Mouse (Mus musculus) midbrain, postnatal 0 days (tissue): ENCODE data around the gene Ppp4r1. TPM values are rescaled to one million over a fixed set of nuclear protein-coding genes. Genes with fewer than 3 reads are reported as not detected.
A peak's percentile ranks its signal among the peaks of the same experiment; 100 is the strongest.

Experiments used
- ATAC-seq: fragments of 200-750 bp; cut with Nextera tagmentation; 2 replicates; pipeline ENCODE4 v1.8.0; 2017; ENCODE audit warnings: moderate number of reproducible peaks, mild to moderate bottlenecking, moderate TSS enrichment, moderate library complexity; ENCODE audit not compliant: low FRiP score
- DNase-seq: peaks from one replicate; pipeline ENCODE4 v3.0.0-alpha.2; 2015; ENCODE audit warnings: low spot score
- H3K27ac ChIP-seq: fragments of 300-500 bp; sonication (generic); 2 replicates; pipeline ENCODE4 v1.5.1; 2014; ENCODE audit warnings: low read depth, mild to moderate bottlenecking, low read length, mixed read lengths
- H3K27me3 ChIP-seq: fragments of 300-500 bp; sonication (generic); 2 replicates; pipeline ENCODE4 v1.6.1; 2014; ENCODE audit warnings: low read length, control low read depth, mixed read lengths; ENCODE audit not compliant: insufficient read depth
- H3K36me3 ChIP-seq: fragments of 300-500 bp; sonication (generic); 2 replicates; pipeline ENCODE4 v1.6.1; 2014; ENCODE audit warnings: low read length, control low read depth, mixed read lengths; ENCODE audit not compliant: insufficient read depth
- H3K4me1 ChIP-seq: fragments of 300-500 bp; sonication (generic); 2 replicates; pipeline ENCODE4 v1.6.1; 2014; ENCODE audit warnings: mild to moderate bottlenecking, control low read depth, antibody characterized with exemption, low read length, mixed read lengths; ENCODE audit not compliant: insufficient read depth
- H3K4me2 ChIP-seq: fragments of 300-500 bp; sonication (generic); 2 replicates; pipeline ENCODE4 v1.6.1; 2014; ENCODE audit warnings: low read depth, mild to moderate bottlenecking, low read length, mixed read lengths; ENCODE audit not compliant: poor library complexity, severe bottlenecking
- H3K4me3 ChIP-seq: fragments of 300-500 bp; sonication (generic); 2 replicates; pipeline ENCODE4 v1.5.1; 2014; ENCODE audit warnings: low read depth, mild to moderate bottlenecking, low read length, moderate library complexity
- H3K9ac ChIP-seq: fragments of 300-500 bp; sonication (generic); replicated peaks from 2 replicates; pipeline ENCODE4 v1.6.1; 2014; ENCODE audit warnings: mild to moderate bottlenecking, low read length, moderate library complexity, mixed read lengths; ENCODE audit not compliant: poor library complexity, severe bottlenecking
- H3K9me3 ChIP-seq: fragments of 300-500 bp; sonication (generic); 2 replicates; pipeline ENCODE4 v1.6.1; 2016; ENCODE audit warnings: low read length, control low read depth
- CTCF ChIP-seq: IDR thresholded peaks from 2 replicates; pipeline ENCODE4 v1.5.1; 2016; ENCODE audit warnings: antibody characterized with exemption, mild to moderate bottlenecking
- WGBS: fragments of 180-500 bp; shearing (Covaris S2); extraction: QIAGEN DNeasy Blood & Tissue Kit; methylation state at CpG from one replicate; pipeline ENCODE4 v1.1.7; 2014; 5-methylcytosine and 5-hydroxymethylcytosine counted together
- polyA plus RNA-seq: library from polyadenylated mRNA; unstranded; fragments of >200 nt; fragmentation: Nextera tagmentation; extraction: Ambion mirVana; gene quantifications from 2 replicates; pipeline ENCODE4 v1.2.1, GENCODE M21; 2015
- total RNA-seq: library from RNA; depleted of rRNA; stranded (reverse); fragments of >200 nt; gene quantifications from 2 replicates; pipeline ENCODE4 v1.2.3, GENCODE M21; 2014

Ppp4r1 gene
- total and polyA plus RNA-seq, 2 experiments from 2014 or later, result 28.6 to 45.6 TPM

DNA sequence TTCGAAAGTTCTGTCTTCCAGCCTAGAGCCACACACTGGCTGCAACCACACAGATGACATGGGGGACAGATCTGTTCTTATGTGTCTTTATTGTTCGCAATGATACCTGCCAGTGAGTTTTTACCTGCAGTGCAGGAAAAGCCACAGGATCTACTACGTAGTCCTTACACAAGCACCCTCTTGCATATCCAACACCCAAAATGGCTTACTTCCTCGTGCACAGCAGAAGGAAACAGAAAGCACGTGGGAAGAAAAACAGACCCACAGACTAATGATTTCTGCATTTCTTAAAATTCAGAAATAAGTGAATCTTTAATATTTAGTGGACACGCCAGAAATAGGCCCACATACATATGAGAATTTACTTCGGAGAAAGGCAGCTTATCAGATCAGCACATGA lies 32.6 kb upstream of the Ppp4r1 start:
- H3K4me2 ChIP-seq, result no peak overlapping the region
- no peaks in the 10 kb centered on the region for H3K27me3 ChIP-seq
- 97% methylated on average over 7 of the region's 7 CpGs for WGBS
- TF ChIP-seq CTCF, result no peak
- no peak overlapping the region for H3K27ac ChIP-seq
- no peak for ATAC-seq
- H3K4me1 ChIP-seq, result no peaks in the 10 kb centered on the region
- H3K4me3 ChIP-seq, result no peak overlapping the region
- no peaks in the 10 kb centered on the region for H3K9me3 ChIP-seq
- H3K9ac ChIP-seq, result no peak overlapping the region
- no peak for DNase-seq
- no peaks in the 10 kb centered on the region for H3K36me3 ChIP-seq

DNA sequence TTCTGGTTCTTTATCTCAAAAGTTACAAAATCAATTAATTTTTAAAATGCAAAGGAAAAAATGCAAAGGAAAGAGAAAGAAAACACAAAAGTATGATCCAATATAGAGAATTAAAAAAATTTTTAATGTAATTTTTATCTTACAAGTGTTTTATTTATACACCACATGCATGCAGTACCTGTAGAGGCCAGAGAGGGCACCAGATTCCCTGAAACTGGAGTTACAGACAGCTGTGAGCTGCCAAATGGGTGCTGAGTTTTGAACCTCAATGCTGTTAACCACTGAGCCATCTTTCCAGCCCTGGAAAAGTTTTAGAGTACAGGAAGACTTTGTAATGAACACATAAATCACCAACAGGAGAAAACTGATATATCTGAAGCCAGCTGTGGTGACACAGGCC lies 32.1 kb upstream of the Ppp4r1 start:
- no peak for DNase-seq
- no peak overlapping the region for H3K4me2 ChIP-seq
- no peak overlapping the region for H3K4me3 ChIP-seq
- H3K36me3 ChIP-seq, result no peaks in the 10 kb centered on the region
- no peak overlapping the region for H3K9ac ChIP-seq
- no peak for ATAC-seq
- no peaks in the 10 kb centered on the region for H3K9me3 ChIP-seq
- no peaks in the 10 kb centered on the region for H3K4me1 ChIP-seq
- H3K27me3 ChIP-seq, result no peaks in the 10 kb centered on the region
- no peak overlapping the region for H3K27ac ChIP-seq
- TF ChIP-seq CTCF, result peak; percentile 61

DNA sequence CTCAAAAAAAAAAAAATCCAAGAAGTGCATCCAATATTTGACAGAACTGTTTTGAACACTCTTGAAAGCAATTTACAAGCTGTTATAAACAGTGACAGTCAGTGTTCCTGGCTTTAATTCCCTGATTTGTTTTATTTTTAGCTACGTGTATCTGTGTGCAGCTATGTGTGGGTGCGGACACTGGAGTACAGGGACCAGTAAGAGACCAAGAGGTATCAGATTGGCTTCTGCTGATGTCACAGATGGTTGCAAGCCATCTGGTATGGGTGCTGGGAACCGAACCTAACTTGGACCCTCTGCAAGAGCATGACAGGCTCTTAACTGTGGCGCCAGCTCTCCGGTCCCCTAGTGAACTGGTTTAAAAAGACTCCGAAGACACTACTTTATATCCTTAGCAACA lies 29.2 kb upstream of the Ppp4r1 start:
- no peak for TF ChIP-seq CTCF
- Histone ChIP-seq H3K4me2 (no peak overlapping the region), H3K27ac (no peak overlapping the region), H3K9me3 (no peaks in the 10 kb centered on the region), H3K27me3 (no peaks in the 10 kb centered on the region), H3K4me3 (no peak overlapping the region), H3K4me1 (no peaks in the 10 kb centered on the region), H3K36me3 (no peaks in the 10 kb centered on the region), H3K9ac (no peak overlapping the region)
- DNase-seq (no peak), ATAC-seq (no peak)
- WGBS, result 96% methylated on average over 6 of the region's 6 CpGs

DNA sequence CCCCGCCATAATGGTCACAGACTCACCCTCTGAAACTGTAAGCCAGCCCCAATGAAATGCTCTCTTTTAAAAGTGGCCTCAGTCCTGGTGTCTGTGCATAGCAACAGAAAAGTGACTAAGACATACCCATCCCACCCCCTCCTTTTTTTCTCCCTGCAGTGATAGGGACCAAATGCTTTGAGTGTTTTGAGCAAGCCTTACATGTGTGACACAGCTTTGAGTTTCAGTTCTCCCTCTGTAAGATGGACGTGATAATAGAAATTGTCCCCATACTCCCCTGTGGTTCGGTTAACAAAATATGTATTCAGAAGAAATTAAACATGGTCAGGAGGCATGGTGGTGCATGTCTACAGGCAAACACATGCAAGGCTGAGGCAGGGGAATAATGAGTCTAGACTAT lies 26.5 kb upstream of the Ppp4r1 start:
- no peaks in the 10 kb centered on the region for H3K9me3 ChIP-seq
- no peak overlapping the region for H3K27ac ChIP-seq
- ATAC-seq, result no peak
- no peaks in the 10 kb centered on the region for H3K36me3 ChIP-seq
- no peak for DNase-seq
- WGBS, result 97% methylated on average over 3 of the region's 3 CpGs
- H3K9ac ChIP-seq, result no peak overlapping the region
- no peaks in the 10 kb centered on the region for H3K4me1 ChIP-seq
- no peak for TF ChIP-seq CTCF
- no peaks in the 10 kb centered on the region for H3K27me3 ChIP-seq
- no peak overlapping the region for H3K4me2 ChIP-seq
- H3K4me3 ChIP-seq, result no peak overlapping the region

DNA sequence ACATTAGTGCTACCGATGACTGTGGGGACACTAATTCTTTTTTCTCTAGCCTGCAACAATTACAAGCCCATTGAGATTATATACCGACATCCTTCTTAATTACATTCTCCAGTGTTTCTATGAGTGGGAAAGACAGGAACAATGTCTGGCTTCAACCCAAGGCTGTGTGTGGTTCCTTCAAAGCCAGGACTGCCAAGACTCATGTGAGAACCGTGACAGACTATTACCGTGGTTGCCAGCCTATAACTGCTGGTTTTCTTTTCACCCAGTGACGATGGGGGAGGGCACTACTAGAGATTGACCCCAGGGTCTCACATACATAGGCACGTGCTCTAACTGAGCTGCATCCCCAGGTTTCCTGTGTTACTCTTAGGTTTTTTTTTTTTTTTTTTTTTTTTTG lies 25.2 kb upstream of the Ppp4r1 start:
- H3K27me3 ChIP-seq, result no peaks in the 10 kb centered on the region
- WGBS, result 52% methylated on average over 6 of the region's 6 CpGs
- no peak overlapping the region for H3K4me3 ChIP-seq
- no peaks in the 10 kb centered on the region for H3K9me3 ChIP-seq
- no peak overlapping the region for H3K27ac ChIP-seq
- no peak for ATAC-seq
- H3K9ac ChIP-seq, result no peak overlapping the region
- H3K36me3 ChIP-seq, result no peaks in the 10 kb centered on the region
- H3K4me1 ChIP-seq, result no peaks in the 10 kb centered on the region
- no peak overlapping the region for H3K4me2 ChIP-seq
- DNase-seq, result peak; percentile 61
- no peak for TF ChIP-seq CTCF

DNA sequence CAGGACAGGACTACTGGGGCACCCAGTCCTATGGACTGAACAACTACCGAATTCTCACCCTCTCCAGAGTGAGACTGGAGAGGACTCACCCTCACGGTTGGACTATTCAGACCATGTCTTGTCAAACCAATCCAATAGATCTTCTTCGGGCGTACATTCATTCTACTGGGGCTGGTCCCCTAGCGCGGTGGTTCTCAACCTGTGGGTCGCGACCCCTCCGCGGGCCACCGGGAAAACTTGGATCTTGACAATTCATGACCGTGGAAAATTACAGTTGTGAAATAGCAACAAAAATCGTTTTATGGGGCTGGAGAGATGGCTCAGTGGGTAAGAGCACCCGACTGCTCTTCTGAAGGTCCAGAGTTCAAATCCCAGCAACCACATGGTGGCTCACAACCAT lies 19.2 kb upstream of the Ppp4r1 start:
- ATAC-seq, result no peak
- TF ChIP-seq CTCF, result no peak
- H3K4me2 ChIP-seq, result no peak overlapping the region
- H3K27ac ChIP-seq, result no peak overlapping the region
- 0 out of 2 replicates have a peak, but pooled peaks cover 3% of the 10 kb centered on the region for H3K36me3 ChIP-seq
- H3K4me3 ChIP-seq, result no peak overlapping the region
- H3K9ac ChIP-seq, result no peak overlapping the region
- no peaks in the 10 kb centered on the region for H3K9me3 ChIP-seq
- DNase-seq, result no peak
- H3K27me3 ChIP-seq, result no peaks in the 10 kb centered on the region
- WGBS, result 98% methylated on average over 14 of the region's 14 CpGs
- H3K4me1 ChIP-seq, result peaks cover 4% of the 10 kb centered on the region; the same call in 1 of the 2 replicates
